ENCODE assay signal across 9 mouse cellular contexts in genomic region chr11:88291688-88292087, GRCm38 (mm10). TPM values are rescaled to one million over a fixed set of nuclear protein-coding genes. Genes with fewer than 3 reads are reported as not detected.
DNase-seq lines count a peak whose midpoint lies in the region; ATAC-seq and TF ChIP-seq lines count a peak whose summit lies in the region.
"Had no signal": no experiment of that assay in that cellular context is flagged by ENCODE, and none has a peak within 500 bp of the region (broad histone marks: within the 10 kb centered on the region; RNA-seq: fewer than 3 reads in every experiment).

No protein-coding gene starts in this region.

- 56% methylated on average over 4 of the region's 4 CpGs for WGBS in intestine, postnatal 0 days
- 49% methylated on average over 4 of the region's 4 CpGs for WGBS in intestine, embryonic 15.5 days
- WGBS in embryonic facial prominence, embryonic 14.5 days = 40% methylated on average over 4 of the region's 4 CpGs

- no peaks in the 10 kb centered on the region for H3K4me1 ChIP-seq in intestine, postnatal 0 days (replicated peaks; ENCODE audit: control insufficient read depth, insufficient read depth, low read length)
- peaks cover 4% of the 10 kb centered on the region for H3K4me1 ChIP-seq in intestine, embryonic 15.5 days (replicated peaks)
- H3K4me1 ChIP-seq in embryonic facial prominence, embryonic 14.5 days (ENCODE audit: control insufficient read depth, insufficient read depth, low read length) = peaks cover 6% of the 10 kb centered on the region; the same call in 1 of the 2 replicates

- H3K9me3 ChIP-seq in intestine, postnatal 0 days (ENCODE audit: control insufficient read depth) = no peaks in the 10 kb centered on the region
- no peaks in the 10 kb centered on the region for H3K9me3 ChIP-seq in intestine, embryonic 15.5 days
- H3K9me3 ChIP-seq in embryonic facial prominence, embryonic 14.5 days (ENCODE audit: control insufficient read depth, low read length) = no peaks in the 10 kb centered on the region

- H3K9ac ChIP-seq in intestine, postnatal 0 days (ENCODE audit: low read depth, low read length) = no peak overlapping the region
- no peak overlapping the region for H3K9ac ChIP-seq in intestine, embryonic 15.5 days
- H3K9ac ChIP-seq in embryonic facial prominence, embryonic 14.5 days (ENCODE audit: low read depth, low read length) = no peak overlapping the region

- peak; percentile 46 for DNase-seq in adrenal gland, postnatal 14 days
- DNase-seq in adrenal gland, postnatal 4 days (ENCODE audit: low spot score in 2 of 2) = no peak
- DNase-seq in A20 (ENCODE audit: low read depth, low spot score) = peak; percentile 10
- peak; percentile 61 for DNase-seq in embryonic facial prominence, embryonic 14.5 days (ENCODE audit: low spot score)
- no peak for DNase-seq in B cell, adult 2 months

- ATAC-seq in intestine, postnatal 0 days = no peak
- ATAC-seq in intestine, embryonic 15.5 days = no peak
- ATAC-seq in embryonic facial prominence, embryonic 14.5 days (ENCODE audit: low read depth) = no peak
- no peak for ATAC-seq in megakaryocyte-erythroid progenitor cell, adult 5-6 weeks (replicated peaks; ENCODE audit: low FRiP score, low TSS enrichment, poor library complexity, severe bottlenecking)

- no peak overlapping the region for H3K4me3 ChIP-seq in intestine, postnatal 0 days (ENCODE audit: low read depth, low read length)
- no peak overlapping the region for H3K4me3 ChIP-seq in intestine, embryonic 15.5 days (replicated peaks)
- no peak overlapping the region for H3K4me3 ChIP-seq in embryonic facial prominence, embryonic 14.5 days (ENCODE audit: low read depth, low read length)

- peak; percentile 69 for TF ChIP-seq CTCF in intestine, postnatal 0 days (IDR thresholded peaks at IDR 0.05; ENCODE audit: low read depth)

- H3K36me3 ChIP-seq in intestine, postnatal 0 days (ENCODE audit: control insufficient read depth, insufficient read depth) = no peaks in the 10 kb centered on the region
- H3K36me3 ChIP-seq in intestine, embryonic 15.5 days = no peaks in the 10 kb centered on the region
- H3K36me3 ChIP-seq in embryonic facial prominence, embryonic 14.5 days (ENCODE audit: control insufficient read depth, insufficient read depth, low read length) = no peaks in the 10 kb centered on the region

- no peak overlapping the region for H3K27ac ChIP-seq in intestine, postnatal 0 days (ENCODE audit: low read depth, low read length)
- H3K27ac ChIP-seq in intestine, embryonic 15.5 days = no peak overlapping the region
- H3K27ac ChIP-seq in embryonic facial prominence, embryonic 14.5 days (replicated peaks; ENCODE audit: low read depth, low read length) = no peak overlapping the region

- H3K27me3 ChIP-seq in intestine, postnatal 0 days (replicated peaks; ENCODE audit: control insufficient read depth, insufficient read depth, low read length) = no peaks in the 10 kb centered on the region
- no peaks in the 10 kb centered on the region for H3K27me3 ChIP-seq in intestine, embryonic 15.5 days (replicated peaks)
- no peaks in the 10 kb centered on the region for H3K27me3 ChIP-seq in embryonic facial prominence, embryonic 14.5 days (replicated peaks; ENCODE audit: control insufficient read depth, insufficient read depth, low read length)

- H3K4me2 ChIP-seq in intestine, postnatal 0 days (replicated peaks; ENCODE audit: low read depth) = no peak overlapping the region
- H3K4me2 ChIP-seq in intestine, embryonic 15.5 days (replicated peaks) = no peak overlapping the region
- H3K4me2 ChIP-seq in embryonic facial prominence, embryonic 14.5 days (ENCODE audit: low read depth, low read length) = no peak overlapping the region

RNA-seq across cellular contexts. Expression of gene Ccdc182, which starts 2.2 kb away (rescaled TPM):
- total RNA-seq in adrenal gland, postnatal 14 days (2021) = not detected in 2 replicates
- total RNA-seq in adrenal gland, postnatal 4 days (2021) = not detected
- not detected in 2 replicates for polyA plus RNA-seq in intestine, postnatal 0 days (2015; fragmentation: Nextera tagmentation; extraction: Ambion mirVana)
- polyA plus RNA-seq in intestine, embryonic 15.5 days (2015; fragmentation: Nextera tagmentation; extraction: Ambion mirVana) = not detected in 2 replicates
- polyA plus RNA-seq in embryonic facial prominence, embryonic 14.5 days (2014; fragmentation: Nextera tagmentation; extraction: Ambion mirVana) = not detected in 2 replicates
- not detected in 2 replicates for total RNA-seq in megakaryocyte-erythroid progenitor cell, adult 5-6 weeks (2014; fragmentation: Nextera tagmentation)
- total RNA-seq in megakaryocyte-erythroid progenitor cell, adult 5-6 weeks (2017) = not detected in 2 replicates
- total RNA-seq: layer of hippocampus, postnatal 36 days had no signal

Comparison
In these comparisons a context has a peak if more than half of its experiments do, and no peak if none do; other contexts are left out.
1. DNase-seq: peak in adrenal gland, postnatal 14 days (single experiment), A20 (single experiment) and embryonic facial prominence, embryonic 14.5 days (single experiment); none in adrenal gland, postnatal 4 days (0 of 2) and B cell, adult 2 months (0 of 2).